Mouse (Mus musculus): ENCODE measurements at regions not wholly inside any gene's neighbourhood (a gene's known extent, or its start where the extent isn't known, plus 50 kb on each side); places are given as distances from the start of the nearest gene placed in this dataset.
A peak's percentile ranks its signal among the peaks of the same experiment; 100 is the strongest.

DNA sequence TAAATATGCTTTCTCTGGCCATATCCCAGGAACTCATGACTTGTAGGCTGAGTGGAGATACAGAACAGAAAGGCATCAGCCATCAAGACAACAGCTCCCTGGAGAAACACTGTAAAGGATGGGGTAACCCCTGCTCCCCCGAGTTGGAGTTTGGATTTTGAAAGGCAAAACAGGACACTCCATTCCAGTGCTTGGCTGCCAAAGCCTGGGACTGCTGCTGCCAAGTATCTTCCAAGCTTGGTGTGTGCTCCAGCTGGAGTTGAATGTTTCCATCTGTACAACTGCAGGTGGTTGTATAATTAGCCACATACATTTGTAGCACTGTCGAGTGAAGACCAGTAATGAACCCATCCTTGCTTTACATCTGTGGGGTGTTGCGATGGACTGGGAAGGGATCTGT, 62.1 kb downstream of the 4933412E24Rik start:
- peak; percentile 33 for DNase-seq

DNA sequence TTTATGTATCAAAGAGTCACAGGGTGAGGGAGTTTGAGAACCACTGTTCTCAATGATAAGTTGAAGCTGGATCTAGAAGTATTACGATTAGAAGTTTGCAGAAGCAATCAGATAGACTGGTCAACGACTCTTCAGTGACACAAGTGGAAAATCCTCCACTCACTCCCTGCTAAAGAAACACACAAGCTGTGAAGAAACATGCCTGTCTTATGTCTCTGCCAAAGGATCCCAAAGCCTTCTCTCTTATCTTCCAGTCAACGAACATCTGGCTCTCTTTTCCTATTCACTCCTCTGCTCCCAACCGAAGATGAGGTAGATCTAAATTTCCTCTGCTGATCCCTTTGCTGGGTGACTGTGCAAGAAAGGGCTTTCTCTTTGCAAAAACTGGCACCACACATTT, 62.6 kb downstream of the 4933412E24Rik start:
- no peak for DNase-seq

DNA sequence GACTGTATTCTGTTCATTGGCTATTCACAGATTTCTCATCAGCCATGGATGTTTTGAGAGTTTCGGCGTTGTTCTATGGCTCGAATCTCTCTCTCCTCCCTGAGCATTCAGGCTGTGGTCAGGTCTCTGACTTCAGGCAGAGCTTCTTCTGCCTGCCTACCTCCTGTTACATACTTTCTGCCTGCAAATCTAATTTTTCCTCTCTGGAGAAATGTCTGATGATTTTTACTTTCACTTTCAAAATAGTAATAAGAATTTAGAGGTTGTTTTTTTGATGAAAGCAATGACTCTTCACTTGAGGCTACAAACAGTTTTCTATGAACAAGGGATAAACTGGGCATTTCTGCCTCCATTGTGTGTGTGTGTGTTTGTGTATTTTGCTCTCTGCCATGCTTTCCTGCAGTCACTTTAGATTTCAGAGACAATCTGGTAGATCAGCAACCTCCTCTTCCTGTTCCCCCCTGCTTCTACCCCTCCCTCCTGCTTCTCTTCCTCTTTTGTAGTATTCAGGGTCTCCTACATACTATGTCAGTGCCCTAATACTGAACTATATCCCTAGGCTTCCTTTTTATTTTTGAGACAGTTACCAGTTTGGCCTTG, 65.7 kb downstream of the 4933412E24Rik start:
- peak; percentile 5 for DNase-seq

DNA sequence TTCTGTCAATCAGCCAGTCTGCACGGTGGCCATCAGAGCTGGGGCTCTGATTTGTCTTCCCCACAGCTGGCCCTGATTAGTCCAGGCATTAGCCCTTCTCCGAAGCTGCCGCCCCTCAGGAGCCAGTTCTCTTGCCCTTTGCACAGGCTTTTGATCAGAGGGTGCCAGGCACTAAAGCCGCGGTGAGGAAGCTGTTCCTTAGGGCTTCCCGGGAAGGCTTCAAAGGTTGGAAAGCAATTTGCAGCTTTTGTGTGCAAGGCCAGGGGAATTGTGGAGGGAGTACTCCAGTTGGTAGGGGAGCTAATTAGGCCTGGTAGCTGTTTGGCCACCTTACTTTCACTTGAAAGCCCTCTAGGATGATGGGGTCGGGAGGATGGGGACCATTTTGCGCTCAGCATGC, 71.2 kb downstream of the 4933412E24Rik start:
- DNase-seq: no peak

DNA sequence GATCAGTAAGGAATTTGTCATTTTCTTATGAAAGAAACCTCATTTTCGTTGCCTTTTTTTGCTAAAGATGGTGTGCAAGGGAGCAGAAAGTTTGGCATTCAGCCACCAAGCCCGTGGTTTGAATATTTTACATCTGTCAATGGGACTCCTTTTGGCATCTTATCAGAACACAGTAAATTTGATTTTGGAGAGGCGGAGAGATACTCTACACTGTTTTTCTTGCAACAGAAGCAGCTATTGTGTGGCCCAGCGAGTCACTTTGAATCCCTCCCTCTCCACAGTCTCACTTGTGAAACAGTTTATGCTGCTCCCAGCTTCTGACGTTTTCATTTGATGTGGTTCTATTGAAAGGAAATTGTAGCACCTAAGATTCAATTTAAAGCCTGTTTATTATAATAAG, 79.9 kb downstream of the 4933412E24Rik start:
- DNase-seq: peak; percentile 14

DNA sequence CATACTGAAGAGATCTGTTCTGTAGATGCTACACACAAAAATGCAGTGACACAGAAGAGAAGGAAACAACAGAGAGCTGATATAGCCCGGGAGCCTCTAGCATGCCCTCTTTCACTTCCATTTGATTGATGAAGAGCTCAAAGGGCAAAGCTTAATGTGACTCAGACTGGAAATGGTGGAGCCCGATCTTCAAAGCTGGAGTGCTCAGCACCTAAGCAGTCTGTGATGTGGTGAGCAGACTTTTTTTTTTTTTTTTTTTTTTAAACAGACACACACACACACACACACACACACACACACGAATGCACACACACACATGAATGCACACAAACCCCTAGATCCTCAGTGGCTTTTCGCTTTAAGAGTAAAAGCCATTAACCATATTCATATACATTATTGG, 102.6 kb downstream of the 4933412E24Rik start:
- no peak for DNase-seq

DNA sequence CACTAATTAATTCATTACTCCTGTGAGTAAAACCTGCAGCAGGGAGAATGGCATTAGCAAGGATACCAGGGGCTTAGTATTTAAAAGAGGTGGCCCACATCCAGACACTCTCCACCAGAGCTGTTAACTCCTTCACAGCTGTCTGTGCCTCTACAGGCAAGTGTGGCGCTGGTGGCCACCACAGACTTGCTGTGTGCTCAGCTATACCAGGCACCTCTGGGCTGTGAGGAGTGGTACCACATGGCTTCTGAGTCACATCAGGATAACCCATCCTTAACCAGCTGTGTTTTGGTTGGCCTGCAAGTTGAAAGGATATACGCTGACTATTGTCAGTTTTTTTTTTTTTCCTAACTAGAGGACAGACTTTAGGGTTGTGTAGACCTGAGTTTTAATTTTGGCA, 108.1 kb downstream of the 4933412E24Rik start:
- no peak for DNase-seq

DNA sequence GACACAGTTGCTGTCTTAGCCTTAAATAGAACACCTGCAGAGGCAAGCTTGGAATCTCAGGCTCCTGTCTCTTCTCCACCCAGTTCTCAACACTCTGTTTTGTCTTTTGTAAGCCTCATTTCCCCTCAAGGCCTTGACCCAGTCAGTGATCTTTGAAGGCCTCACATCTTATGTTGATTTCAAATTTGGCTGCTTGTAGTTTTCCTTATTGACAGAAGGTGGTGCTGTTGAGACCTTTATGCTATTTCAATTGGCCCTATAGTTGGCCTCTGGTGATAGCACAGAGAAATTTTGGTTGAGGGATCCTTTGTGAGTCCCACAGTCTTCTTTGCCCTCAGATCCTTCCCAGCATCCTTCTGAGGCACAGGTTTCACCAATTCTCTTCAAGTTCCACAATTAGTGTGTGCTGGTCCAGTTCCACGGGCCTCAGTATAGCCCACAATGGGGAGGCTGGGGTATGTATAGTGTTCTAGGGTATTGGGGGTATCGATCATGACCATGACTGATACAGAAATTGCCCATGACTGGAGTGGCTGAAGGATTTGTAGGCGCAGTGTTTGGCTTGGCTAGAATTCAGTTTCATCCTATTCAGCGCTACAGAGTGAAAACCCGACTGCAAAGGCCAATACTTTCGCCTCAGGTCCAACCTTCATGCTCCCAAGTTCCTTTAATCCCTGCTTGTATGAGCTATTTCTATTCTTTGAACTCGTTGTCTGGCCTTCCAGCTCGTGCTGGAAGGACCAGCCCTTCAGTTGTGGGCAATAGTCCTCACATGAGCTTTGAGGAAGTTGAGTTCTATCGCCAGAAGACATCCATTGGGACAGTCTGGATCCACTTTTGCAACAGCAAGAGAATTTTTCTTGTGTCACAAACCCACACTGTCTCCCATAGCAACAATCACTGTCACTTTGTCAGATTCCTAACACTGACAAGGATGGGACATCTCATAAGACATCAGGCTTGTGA, 110.3 kb downstream of the 4933412E24Rik start:
- peak; percentile 10 for DNase-seq

DNA sequence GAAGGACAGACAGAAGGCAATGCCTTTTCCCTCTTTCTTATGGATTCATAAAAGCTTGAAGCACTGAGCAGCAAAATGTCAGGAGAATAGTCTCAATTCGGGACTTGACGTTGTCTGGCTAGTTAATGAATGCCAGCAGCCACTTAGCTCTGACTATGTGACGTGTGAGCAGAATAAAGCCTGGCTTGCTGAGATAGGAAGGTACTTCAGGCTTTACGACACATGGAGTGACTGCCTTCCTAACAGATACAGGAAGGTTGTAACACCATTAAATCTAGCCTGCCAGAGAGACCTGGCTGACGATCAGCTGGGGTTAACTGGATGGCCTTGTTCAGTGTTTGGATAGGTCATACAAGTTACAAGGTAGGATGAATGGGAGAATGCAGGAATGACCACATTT, 111.7 kb downstream of the 4933412E24Rik start:
- DNase-seq: no peak

DNA sequence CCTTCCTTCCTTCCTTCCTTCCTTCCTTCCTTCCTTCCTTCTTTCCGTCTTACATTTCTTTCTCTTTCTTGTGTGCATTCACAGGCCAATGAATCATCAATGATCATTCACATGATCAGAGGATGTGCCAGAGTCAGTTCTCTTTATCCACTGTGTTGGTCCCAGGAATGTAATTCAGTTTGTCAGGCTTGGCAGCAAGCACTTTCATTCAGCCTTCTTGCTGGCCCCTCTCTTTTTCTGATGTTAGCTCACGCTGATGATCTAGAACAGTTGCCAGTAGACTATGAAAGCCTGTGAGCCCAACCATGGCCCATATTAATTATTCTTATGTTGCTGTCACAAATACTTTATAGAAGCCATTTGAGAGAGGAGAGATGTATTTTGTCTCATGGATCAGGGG, 127.4 kb downstream of the 4933412E24Rik start:
- no peak for DNase-seq

DNA sequence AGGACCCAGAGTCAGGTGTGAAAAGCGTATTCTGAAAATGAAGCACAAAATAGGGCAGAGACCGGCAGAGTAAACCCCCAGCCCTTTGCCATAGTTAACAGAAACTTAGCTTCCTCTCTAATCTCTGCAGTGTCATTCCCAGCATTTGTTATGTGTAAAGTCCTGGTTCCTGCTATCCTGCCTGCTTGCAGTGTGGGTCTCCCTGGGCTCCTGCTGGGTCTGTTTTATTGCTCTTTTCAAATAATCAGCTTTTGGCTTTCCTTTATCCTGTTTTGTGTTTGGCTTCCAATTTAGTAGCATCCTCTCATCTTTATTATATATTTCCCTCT, 128.3 kb downstream of the 4933412E24Rik start:
- DNase-seq: no peak

DNA sequence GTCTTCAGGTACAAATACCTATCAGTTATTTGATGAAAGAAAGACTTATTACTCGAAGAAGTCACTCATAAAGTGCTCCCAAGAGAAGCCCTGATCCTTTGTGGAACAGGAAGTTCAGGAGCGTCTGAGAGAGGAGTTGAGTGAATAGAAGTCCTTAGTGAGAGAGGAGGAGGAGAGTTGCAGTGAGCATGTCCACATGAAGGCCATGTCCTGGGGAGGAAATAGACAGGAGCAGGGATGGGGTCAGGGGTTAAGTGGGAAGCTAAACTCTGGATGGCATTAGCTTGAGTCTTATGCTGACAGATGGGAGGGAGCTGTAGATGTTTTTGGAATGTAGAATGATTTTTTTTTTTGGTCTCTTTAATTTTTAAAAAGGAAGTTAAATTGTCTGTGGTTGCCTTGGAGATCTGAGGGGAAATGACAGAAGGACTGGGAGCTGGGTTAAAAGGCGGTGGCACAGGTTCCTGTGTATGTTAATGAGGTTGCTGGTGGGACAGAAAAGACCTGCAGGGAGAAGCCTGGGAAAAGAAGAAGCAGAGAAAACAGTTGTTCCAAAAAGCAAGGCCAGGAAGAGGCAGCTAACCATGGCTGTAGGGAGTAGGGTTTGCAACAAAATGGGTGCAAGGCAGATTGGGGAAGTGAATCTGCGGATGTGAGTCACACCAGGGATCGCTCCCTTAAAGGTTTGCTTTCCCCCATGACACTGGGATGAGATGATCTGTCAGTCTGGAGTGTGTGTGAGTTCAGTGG, 128.9 kb downstream of the 4933412E24Rik start:
- peak; percentile 25 for DNase-seq

DNA sequence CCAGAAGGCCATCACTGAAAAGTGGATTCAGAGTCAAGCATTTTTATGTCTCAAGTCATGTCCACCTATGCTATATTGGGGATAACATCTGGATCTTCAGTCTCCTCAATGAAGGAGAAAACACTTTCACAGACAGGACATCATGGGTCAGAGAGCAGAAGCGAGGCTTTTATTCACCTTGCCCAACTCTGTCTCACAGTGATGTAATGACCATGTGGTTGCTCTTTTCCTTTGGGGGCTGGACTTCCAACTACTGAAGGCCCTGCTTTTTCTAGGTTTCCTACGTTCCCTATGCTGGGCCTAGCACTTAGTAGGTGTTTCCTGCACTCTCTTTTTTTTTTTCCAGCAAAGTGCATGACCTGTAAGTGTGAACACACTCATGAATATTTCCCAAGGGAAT, 130.4 kb downstream of the 4933412E24Rik start:
- DNase-seq: no peak

DNA sequence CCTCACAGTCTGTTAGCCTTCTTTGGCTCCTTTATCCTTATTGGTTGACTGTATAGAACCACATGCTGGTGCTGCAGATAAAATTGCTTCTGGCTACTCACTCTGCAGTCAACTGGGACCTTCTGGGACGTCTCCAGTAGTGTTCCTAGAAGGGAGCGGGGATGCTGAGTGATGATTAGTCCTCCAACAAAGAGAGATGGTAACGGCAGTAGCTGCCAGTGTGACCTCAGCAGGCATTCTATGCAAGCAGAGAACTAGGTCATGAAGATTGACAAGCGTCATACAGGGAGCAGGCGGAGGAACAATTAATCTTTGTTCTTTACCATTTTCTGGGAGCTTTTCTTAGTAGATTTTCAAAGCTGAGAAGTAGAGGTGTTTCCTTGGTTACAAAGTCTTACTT, 134.0 kb downstream of the 4933412E24Rik start:
- no peak for DNase-seq

DNA sequence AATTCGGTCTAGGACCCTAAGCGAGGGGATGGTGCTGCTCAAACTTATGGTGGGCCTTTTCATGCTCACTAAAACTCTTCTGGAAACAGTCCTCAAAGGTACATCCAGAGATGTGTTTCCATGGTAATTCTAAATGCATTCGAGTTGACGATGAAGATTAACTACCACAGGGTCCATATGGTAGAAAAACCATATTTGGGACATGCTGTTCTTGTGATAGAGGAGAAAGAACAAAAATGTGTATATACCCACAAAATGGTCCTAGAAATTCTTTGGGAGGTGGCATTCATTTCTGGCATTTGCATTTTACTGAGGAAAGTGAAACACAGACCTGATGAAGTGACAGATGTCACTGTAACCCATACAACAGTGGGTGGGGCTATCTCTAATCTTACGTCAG, 136.0 kb downstream of the 4933412E24Rik start:
- DNase-seq: no peak

DNA sequence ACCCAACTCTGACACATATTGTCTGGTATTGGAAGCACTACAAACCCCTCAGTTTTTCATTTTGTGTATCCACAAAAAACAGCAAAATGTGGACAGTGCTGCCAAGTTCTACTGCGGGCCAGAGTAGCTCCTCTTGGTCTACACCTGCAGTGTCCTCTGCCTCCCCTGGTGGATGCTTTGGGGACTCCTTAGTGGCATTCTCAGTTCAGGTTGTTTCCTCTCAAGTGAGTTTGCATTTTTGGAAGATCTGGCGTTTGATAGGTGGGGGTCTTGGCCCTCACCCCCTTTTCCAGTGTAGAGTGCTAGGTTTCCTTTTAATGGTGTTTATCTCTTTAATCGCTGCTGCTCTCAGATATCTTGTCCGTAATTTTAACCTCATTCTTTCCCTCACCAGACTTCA, 137.1 kb downstream of the 4933412E24Rik start:
- peak; percentile 35 for DNase-seq

DNA sequence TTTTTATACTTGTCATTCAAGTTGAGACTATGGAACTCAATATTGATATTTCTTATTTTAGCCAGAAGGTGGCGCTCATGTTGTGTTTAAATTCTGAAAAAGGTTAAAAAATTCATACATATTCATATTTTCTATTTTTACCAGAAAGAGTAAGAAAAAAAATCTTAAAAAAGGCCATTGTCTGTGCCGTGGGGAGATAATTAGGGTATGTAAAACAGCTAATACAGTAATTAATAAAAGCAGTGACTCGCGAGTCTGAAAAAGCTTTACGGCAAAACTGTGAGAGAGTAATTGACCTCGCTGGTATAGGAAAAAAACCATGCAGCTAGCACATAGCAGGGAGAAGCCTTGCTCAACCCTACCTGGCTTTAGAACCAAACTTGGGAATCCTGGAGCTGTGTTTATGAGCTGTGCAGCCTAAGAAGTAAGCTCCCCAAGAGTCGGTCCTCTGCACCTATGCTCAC, 140.1 kb downstream of the 4933412E24Rik start:
- DNase-seq: no peak

DNA sequence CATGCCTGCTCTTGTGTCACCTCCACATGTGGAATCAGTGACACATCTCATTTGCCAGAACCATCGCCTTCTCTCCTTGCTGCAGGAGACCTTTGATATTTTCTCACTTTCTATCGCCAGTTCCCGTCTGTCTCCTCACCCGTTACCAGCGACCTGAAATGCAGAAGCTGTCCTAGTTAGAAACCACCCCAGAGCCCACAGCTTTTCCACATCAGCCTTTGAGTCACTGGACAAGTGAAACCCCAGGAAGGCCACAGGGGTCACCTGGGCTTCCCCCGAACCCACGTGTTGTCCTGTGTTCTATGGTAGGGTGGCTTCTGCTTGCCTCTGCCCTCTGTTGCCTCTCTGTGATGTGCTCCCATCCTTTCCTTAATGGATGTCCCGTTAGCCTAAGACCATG, 149.7 kb downstream of the 4933412E24Rik start:
- peak; percentile 60 for DNase-seq

DNA sequence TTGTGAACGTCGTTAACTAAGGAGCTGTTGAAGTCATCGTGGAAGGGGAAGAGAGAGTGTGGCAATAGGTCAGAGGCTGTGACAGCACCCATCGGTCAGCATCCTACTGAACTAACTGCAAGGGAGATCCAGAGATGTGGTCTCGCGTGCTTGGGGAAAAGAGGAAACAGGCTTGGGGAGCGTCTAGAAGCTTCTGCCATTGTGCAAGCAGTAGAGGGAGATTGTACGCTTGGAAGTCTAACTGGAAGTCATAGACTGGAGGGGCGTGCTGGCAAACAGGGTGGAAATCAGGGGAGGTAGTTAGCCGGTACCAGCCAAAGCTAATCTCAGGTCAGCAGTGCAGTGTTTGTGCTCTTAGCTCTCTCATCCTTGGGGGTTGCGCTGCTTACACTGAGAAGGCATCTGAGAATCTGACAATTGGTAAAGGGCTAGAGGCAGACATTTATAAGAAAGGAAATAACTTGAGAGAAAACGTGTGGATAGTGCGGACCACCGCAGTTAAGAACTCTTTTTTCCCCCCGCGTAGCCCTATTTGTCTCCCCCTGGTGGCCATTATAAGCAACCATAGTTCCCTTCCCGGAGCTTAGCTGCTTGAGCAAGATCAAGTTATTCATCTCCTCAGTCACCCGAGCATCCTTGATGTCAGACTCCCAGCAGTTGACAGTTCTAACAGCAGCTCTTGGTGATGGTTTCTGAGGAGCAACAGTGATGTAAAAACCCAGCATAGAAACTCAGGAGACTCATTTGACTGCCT, 151.5 kb downstream of the 4933412E24Rik start:
- peak; percentile 68 for DNase-seq

DNA sequence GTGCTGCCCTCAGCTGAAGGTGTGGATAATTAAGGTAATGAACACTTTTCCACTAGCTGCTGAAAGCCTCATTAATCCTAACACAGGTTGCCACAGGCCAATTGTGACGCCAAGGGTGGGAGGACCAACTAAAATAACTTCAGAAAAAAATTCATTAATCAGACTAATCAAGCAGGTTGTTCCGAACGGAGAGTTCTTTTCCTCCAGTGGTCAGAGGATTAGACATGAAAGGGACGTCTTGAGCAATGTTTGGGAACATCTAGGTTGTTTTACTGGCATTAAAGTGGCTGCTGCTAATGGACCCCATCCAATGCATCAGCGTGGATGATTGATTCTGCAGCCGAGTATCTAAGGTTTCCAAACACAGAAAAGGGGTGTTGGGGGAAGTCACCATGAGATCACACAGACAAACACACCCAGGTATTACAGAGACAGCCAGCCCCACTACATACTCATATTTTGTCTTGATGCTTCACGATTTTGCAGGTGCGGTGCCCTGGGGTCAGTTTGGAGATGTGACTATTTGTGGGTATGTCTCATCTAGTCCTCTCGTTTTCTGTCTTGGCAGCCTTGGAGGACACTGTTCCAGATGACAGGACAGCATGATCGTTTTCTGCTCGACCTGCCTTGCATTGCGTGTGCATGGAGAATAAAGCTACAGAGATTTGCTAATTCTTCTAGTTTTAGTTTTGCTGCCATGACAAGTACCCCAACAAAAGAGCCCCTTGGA, 164.0 kb downstream of the 4933412E24Rik start:
- no peak for DNase-seq

DNA sequence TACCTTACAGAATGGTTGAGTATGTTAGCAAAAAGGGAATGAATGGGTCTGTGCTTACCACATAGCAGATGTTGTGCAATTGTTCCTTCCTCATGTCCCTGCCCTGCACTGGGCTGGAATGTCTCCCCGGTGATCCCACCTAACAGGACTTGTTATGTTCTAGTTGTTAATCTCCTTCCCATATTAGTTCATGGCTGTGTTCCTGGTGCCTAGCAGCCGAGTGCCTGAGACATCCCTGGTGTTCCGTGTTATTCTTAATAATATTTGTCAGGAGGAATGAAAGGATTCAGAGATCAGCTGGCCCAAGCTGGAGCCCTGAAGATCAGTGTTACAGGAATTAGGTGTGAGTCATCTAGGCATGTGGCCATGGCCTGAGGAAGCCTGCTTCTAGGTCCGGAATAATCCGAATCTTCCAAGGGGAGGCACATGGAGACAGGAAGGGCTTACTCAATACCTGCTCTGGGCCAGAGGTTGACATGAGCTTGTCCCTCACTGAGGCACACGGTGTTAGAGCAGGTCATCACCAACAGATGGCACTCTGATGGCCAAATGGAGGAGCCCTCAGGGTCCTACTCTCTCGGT, 171.2 kb downstream of the 4933412E24Rik start:
- peak; percentile 46 for DNase-seq

DNA sequence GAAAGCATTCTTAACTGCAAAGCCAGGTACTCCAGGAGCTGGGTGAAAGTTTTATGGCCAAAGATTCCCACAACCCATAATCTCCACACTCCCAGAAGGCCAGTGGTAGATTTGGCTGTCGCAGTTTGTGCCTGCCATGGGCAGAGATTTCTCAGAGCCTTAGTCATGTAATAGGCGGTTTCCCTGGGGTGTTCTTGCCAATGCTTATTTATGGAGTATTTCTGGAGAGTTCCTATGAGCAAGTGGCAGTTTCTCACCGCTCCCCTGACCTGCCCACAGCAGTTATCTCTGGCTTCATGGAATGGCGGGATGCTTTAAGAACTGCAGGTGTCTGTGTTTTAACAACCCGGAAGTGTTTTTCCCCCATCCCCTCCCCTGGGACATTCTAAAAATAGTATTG, 179.8 kb downstream of the 4933412E24Rik start:
- no peak for DNase-seq
